Mouse (Mus musculus): ENCODE data around the gene Rassf7. TPM values are rescaled to one million over a fixed set of nuclear protein-coding genes. Genes with fewer than 3 reads are reported as not detected.

The Rassf7 gene
- polyA plus RNA-seq, 1 experiment = 54.5 TPM

DNA sequence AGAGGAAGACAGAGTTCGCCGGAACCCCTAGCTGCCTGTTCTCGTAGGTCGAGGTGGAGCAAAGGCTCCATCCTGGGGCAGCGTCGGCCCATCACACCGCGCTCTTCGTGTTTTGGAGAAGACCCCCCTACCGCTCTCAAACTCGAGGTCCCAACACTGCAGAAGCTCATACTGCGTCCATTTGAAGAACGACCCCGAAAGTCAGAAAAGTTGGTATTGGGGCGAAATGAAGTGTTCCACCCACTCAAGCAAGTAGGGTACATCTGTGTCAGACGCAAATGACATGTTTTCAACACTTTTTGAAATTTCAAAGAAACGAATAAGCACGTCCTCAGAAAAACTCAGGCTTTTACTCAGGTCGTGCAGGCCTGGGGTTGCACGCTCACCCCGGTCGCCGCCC is 21.3 kb upstream of the Rassf7 start:
- Histone ChIP-seq H3K79me2 (ENCODE audit: control insufficient read depth, insufficient read depth) (peaks cover 9% of the 10 kb centered on the region), H3K4me2 (ENCODE audit: low read depth) (peak overlapping the region; percentile 99), H3K4me3 (peak overlapping the region; percentile 47), H3K36me3 (ENCODE audit: control insufficient read depth, insufficient read depth) (peaks cover 18% of the 10 kb centered on the region), H3ac (ENCODE audit: control insufficient read depth, insufficient read length) (peak overlapping the region; percentile 82), H3K27me3 (ENCODE audit: control insufficient read depth, insufficient read depth, insufficient read length) (peaks cover 4% of the 10 kb centered on the region)
- TF ChIP-seq USF1 (IDR thresholded peaks at IDR 0.05; ENCODE audit: low read depth) (no peak), MYOG (IDR thresholded peaks at IDR 0.05; ENCODE audit: control insufficient read depth in 1 of 3, insufficient read depth in 1 of 3, insufficient read length in 2 of 3, low read depth in 2 of 3) (no peak), MAX (IDR thresholded peaks at IDR 0.05; ENCODE audit: low read depth) (no peak), MYOD1 (IDR thresholded peaks at IDR 0.05; ENCODE audit: control insufficient read depth in 1 of 3, insufficient read length in 2 of 3, low read depth in 2 of 3) (no peak), POLR2A (IDR thresholded peaks at IDR 0.05; ENCODE audit: insufficient read length, low read depth) (no peak), REST (IDR thresholded peaks at IDR 0.05; ENCODE audit: insufficient read depth, insufficient read length) (no peak), CEBPB (IDR thresholded peaks at IDR 0.05; ENCODE audit: insufficient read depth, poor library complexity, severe bottlenecking) (no peak), E2F4 (IDR thresholded peaks at IDR 0.05; ENCODE audit: insufficient read depth) (no peak), POLR2AphosphoS2 (IDR thresholded peaks at IDR 0.05; ENCODE audit: insufficient read length, low read depth) (no peak), TCF12 (IDR thresholded peaks at IDR 0.05; ENCODE audit: insufficient read depth, poor library complexity, severe bottlenecking) (no peak), SRF (IDR thresholded peaks at IDR 0.05; ENCODE audit: control insufficient read depth, insufficient read length, low read depth) (no peak), TCF3 (IDR thresholded peaks at IDR 0.05; ENCODE audit: insufficient read length, low read depth) (no peak)

GRCm38 (mm10) chr7:141194830-141195229 is 20.8 kb upstream of the Rassf7 start:
- H3K27me3 ChIP-seq (ENCODE audit: control insufficient read depth, insufficient read depth, insufficient read length) = peaks cover 5% of the 10 kb centered on the region

DNA sequence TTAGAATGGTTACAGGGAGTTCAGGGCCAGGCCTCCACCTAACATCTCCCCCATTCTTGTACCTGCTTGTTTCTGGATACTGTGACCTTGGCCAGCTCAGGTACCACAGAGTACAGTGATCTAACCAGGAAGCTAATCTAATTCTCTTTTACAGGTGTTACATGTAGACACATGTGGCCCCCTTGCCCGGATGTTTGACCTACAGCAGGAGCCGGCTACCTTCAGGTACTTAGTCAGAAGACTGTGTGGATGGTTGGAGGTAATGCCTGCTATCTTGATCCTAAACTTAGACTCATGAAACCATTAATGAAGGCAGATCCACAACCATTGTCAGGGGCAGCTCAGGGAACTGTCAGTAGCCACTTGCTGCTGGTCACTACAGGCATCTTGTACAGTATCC is 19.9 kb upstream of the Rassf7 start:
- Histone ChIP-seq H3K27me3 (ENCODE audit: control insufficient read depth, insufficient read depth, insufficient read length) (peaks cover 5% of the 10 kb centered on the region), H3K36me3 (ENCODE audit: control insufficient read depth, insufficient read depth) (peaks cover 12% of the 10 kb centered on the region), H3ac (ENCODE audit: control insufficient read depth, insufficient read length) (no peak overlapping the region), H3K79me2 (ENCODE audit: control insufficient read depth, insufficient read depth) (peaks cover 9% of the 10 kb centered on the region), H3K4me3 (no peak overlapping the region), H3K4me2 (ENCODE audit: low read depth) (no peak overlapping the region)
- TF ChIP-seq MYOD1 (IDR thresholded peaks at IDR 0.05; ENCODE audit: control insufficient read depth in 1 of 3, insufficient read length in 2 of 3, low read depth in 2 of 3) (no peak), MYOG (IDR thresholded peaks at IDR 0.05; ENCODE audit: control insufficient read depth in 1 of 3, insufficient read depth in 1 of 3, insufficient read length in 2 of 3, low read depth in 2 of 3) (no peak), REST (IDR thresholded peaks at IDR 0.05; ENCODE audit: insufficient read depth, insufficient read length) (no peak), SRF (IDR thresholded peaks at IDR 0.05; ENCODE audit: control insufficient read depth, insufficient read length, low read depth) (no peak), TCF3 (IDR thresholded peaks at IDR 0.05; ENCODE audit: insufficient read length, low read depth) (no peak), CEBPB (IDR thresholded peaks at IDR 0.05; ENCODE audit: insufficient read depth, poor library complexity, severe bottlenecking) (no peak), POLR2A (IDR thresholded peaks at IDR 0.05; ENCODE audit: insufficient read length, low read depth) (no peak), POLR2AphosphoS2 (IDR thresholded peaks at IDR 0.05; ENCODE audit: insufficient read length, low read depth) (no peak), USF1 (IDR thresholded peaks at IDR 0.05; ENCODE audit: low read depth) (no peak), MAX (IDR thresholded peaks at IDR 0.05; ENCODE audit: low read depth) (no peak), TCF12 (IDR thresholded peaks at IDR 0.05; ENCODE audit: insufficient read depth, poor library complexity, severe bottlenecking) (no peak), E2F4 (IDR thresholded peaks at IDR 0.05; ENCODE audit: insufficient read depth) (no peak)

More at GRCm38 (mm10) chr7:141194830-141195229, 20.8 kb upstream of the Rassf7 start:
- TF ChIP-seq USF1 (IDR thresholded peaks at IDR 0.05; ENCODE audit: low read depth) = no peak
- TF ChIP-seq POLR2A (IDR thresholded peaks at IDR 0.05; ENCODE audit: insufficient read length, low read depth) = peak; percentile 41
- TF ChIP-seq POLR2AphosphoS2 (IDR thresholded peaks at IDR 0.05; ENCODE audit: insufficient read length, low read depth) = peak; percentile 20
- peak; percentile 59 for TF ChIP-seq E2F4 (IDR thresholded peaks at IDR 0.05; ENCODE audit: insufficient read depth)
- no peak for TF ChIP-seq TCF12 (IDR thresholded peaks at IDR 0.05; ENCODE audit: insufficient read depth, poor library complexity, severe bottlenecking)
- Histone ChIP-seq H3K36me3 (ENCODE audit: control insufficient read depth, insufficient read depth) (peaks cover 18% of the 10 kb centered on the region), H3K79me2 (ENCODE audit: control insufficient read depth, insufficient read depth) (peaks cover 9% of the 10 kb centered on the region), H3ac (ENCODE audit: control insufficient read depth, insufficient read length) (peak overlapping the region; percentile 82), H3K4me3 (peak overlapping the region; percentile 47), H3K4me2 (ENCODE audit: low read depth) (peak overlapping the region; percentile 99)

DNA sequence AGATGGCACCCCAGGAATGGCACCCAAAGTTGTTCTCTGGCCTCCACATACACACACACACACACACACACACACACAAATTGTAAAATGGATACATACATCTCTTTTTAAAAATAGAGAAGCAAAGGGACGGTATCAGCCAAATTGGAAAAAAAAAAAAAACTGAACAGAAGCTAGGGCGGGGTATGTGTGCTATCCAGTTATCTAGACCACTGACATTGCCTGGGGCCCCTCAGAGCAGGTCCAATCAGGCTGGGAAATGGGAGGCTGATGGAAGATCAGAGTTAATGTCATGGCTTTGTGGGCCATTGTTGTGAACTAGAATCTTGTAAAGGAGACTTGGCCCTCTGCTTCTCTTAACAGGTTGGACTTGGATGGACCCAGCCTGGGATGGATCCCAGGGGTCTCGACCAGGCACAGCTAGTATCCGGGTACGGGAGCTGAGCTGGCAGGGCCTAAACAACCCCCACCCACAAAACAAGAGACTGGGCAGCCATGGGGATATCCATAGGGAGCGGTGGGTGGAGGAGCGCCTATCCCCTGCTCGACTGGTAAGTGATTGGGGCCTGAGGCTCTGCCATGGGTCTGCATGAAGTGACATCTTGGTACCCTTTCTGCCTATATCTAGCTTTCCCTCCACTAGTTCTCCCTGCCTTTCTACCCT is 18.9 kb upstream of the Rassf7 start:
- peaks cover 5% of the 10 kb centered on the region for H3K27me3 ChIP-seq (ENCODE audit: control insufficient read depth, insufficient read depth, insufficient read length)
- no peak overlapping the region for H3K4me2 ChIP-seq (ENCODE audit: low read depth)
- H3K4me3 ChIP-seq = no peak overlapping the region
- H3ac ChIP-seq (ENCODE audit: control insufficient read depth, insufficient read length) = no peak overlapping the region
- TF ChIP-seq USF1 (IDR thresholded peaks at IDR 0.05; ENCODE audit: low read depth) = no peak
- TF ChIP-seq CEBPB (IDR thresholded peaks at IDR 0.05; ENCODE audit: insufficient read depth, poor library complexity, severe bottlenecking) = no peak
- no peak for TF ChIP-seq SRF (IDR thresholded peaks at IDR 0.05; ENCODE audit: control insufficient read depth, insufficient read length, low read depth)
- no peak for TF ChIP-seq POLR2A (IDR thresholded peaks at IDR 0.05; ENCODE audit: insufficient read length, low read depth)
- TF ChIP-seq TCF3 (IDR thresholded peaks at IDR 0.05; ENCODE audit: insufficient read length, low read depth) = no peak
- no peak for TF ChIP-seq MYOD1 (IDR thresholded peaks at IDR 0.05; ENCODE audit: control insufficient read depth in 1 of 3, insufficient read length in 2 of 3, low read depth in 2 of 3)
- no peak for TF ChIP-seq TCF12 (IDR thresholded peaks at IDR 0.05; ENCODE audit: insufficient read depth, poor library complexity, severe bottlenecking)
- no peak for TF ChIP-seq POLR2AphosphoS2 (IDR thresholded peaks at IDR 0.05; ENCODE audit: insufficient read length, low read depth)
- no peak for TF ChIP-seq MYOG (IDR thresholded peaks at IDR 0.05; ENCODE audit: control insufficient read depth in 1 of 3, insufficient read depth in 1 of 3, insufficient read length in 2 of 3, low read depth in 2 of 3)
- no peak for TF ChIP-seq REST (IDR thresholded peaks at IDR 0.05; ENCODE audit: insufficient read depth, insufficient read length)
- no peak for TF ChIP-seq MAX (IDR thresholded peaks at IDR 0.05; ENCODE audit: low read depth)
- TF ChIP-seq E2F4 (IDR thresholded peaks at IDR 0.05; ENCODE audit: insufficient read depth) = no peak
- H3K36me3 ChIP-seq (ENCODE audit: control insufficient read depth, insufficient read depth) = peaks cover 4% of the 10 kb centered on the region
- H3K79me2 ChIP-seq (ENCODE audit: control insufficient read depth, insufficient read depth) = peaks cover 9% of the 10 kb centered on the region
